Mouse (Mus musculus) heart, postnatal 0 days (tissue): Measurements from ENCODE around the gene Rorb. TPM values are rescaled to one million over a fixed set of nuclear protein-coding genes. Genes with fewer than 3 reads are reported as not detected.

Source experiments
- ATAC-seq: fragments of 200-750 bp; cut with Nextera tagmentation; 2 replicates; pipeline ENCODE4 v1.8.0; 2017; ENCODE audit warnings: low read depth, moderate number of reproducible peaks, moderate library complexity; ENCODE audit not compliant: insufficient read depth
- DNase-seq: peaks from one replicate; pipeline ENCODE4 v3.0.0-alpha.2; 2016; ENCODE audit warnings: low spot score
- H3K27ac ChIP-seq: fragments of 300-500 bp; sonication (generic); 2 replicates; pipeline ENCODE4 v1.5.1; 2014; ENCODE audit warnings: low read depth, mild to moderate bottlenecking
- H3K27me3 ChIP-seq: fragments of 300-500 bp; sonication (generic); 2 replicates; pipeline ENCODE4 v1.6.1; 2014; ENCODE audit warnings: low read length, mixed read lengths; ENCODE audit not compliant: control insufficient read depth, insufficient read depth
- H3K36me3 ChIP-seq: fragments of 300-500 bp; sonication (generic); replicated peaks from 2 replicates; pipeline ENCODE4 v1.6.1; 2014; ENCODE audit warnings: low read length, mixed read lengths; ENCODE audit not compliant: control insufficient read depth, insufficient read depth
- H3K4me1 ChIP-seq: fragments of 300-500 bp; sonication (generic); 2 replicates; pipeline ENCODE4 v1.6.1; 2014; ENCODE audit warnings: antibody characterized with exemption; ENCODE audit not compliant: control insufficient read depth, insufficient read depth
- H3K4me2 ChIP-seq: fragments of 300-500 bp; sonication (generic); 2 replicates; pipeline ENCODE4 v1.6.1; 2014; ENCODE audit warnings: low read depth, mild to moderate bottlenecking, low read length, moderate library complexity
- H3K4me3 ChIP-seq: fragments of 300-500 bp; sonication (generic); 2 replicates; pipeline ENCODE4 v1.5.1; 2014; ENCODE audit warnings: low read depth, low read length
- H3K9ac ChIP-seq: fragments of 300-500 bp; sonication (generic); replicated peaks from 2 replicates; pipeline ENCODE4 v1.6.1; 2014; ENCODE audit warnings: low read depth, low read length, mixed read lengths
- H3K9me3 ChIP-seq: fragments of 300-500 bp; sonication (generic); replicated peaks from 2 replicates; pipeline ENCODE4 v1.6.1; 2016; ENCODE audit warnings: low read length; ENCODE audit not compliant: control insufficient read depth
- CTCF ChIP-seq: IDR thresholded peaks from 2 replicates; pipeline ENCODE4 v1.5.1; 2016; ENCODE audit warnings: antibody characterized with exemption, control low read depth, low read depth
- EP300 ChIP-seq: IDR thresholded peaks from 2 replicates; pipeline ENCODE4 v1.6.1; 2016; ENCODE audit warnings: antibody characterized with exemption, low read depth
- WGBS: fragments of 180-500 bp; shearing (Covaris S2); extraction: QIAGEN DNeasy Blood & Tissue Kit; methylation state at CpG from one replicate; pipeline ENCODE4 v1.1.7; 2014; 5-methylcytosine and 5-hydroxymethylcytosine counted together
- polyA plus RNA-seq: library from polyadenylated mRNA; unstranded; fragments of >200 nt; fragmentation: Nextera tagmentation; extraction: Ambion mirVana; gene quantifications from 2 replicates; pipeline ENCODE4 v1.2.1, GENCODE M21; 2015
- total RNA-seq: library from RNA; depleted of rRNA; stranded (reverse); fragments of >200 nt; gene quantifications from 2 replicates; pipeline ENCODE4 v1.2.3, GENCODE M21; 2014; ENCODE audit warnings: low replicate concordance; rRNA removed

The Rorb gene
- 2.0 TPM in 1 of 2 replicates, not detected in the other for total RNA-seq
- polyA plus RNA-seq = 0.36 and 0.43 TPM in 2 replicates

DNA sequence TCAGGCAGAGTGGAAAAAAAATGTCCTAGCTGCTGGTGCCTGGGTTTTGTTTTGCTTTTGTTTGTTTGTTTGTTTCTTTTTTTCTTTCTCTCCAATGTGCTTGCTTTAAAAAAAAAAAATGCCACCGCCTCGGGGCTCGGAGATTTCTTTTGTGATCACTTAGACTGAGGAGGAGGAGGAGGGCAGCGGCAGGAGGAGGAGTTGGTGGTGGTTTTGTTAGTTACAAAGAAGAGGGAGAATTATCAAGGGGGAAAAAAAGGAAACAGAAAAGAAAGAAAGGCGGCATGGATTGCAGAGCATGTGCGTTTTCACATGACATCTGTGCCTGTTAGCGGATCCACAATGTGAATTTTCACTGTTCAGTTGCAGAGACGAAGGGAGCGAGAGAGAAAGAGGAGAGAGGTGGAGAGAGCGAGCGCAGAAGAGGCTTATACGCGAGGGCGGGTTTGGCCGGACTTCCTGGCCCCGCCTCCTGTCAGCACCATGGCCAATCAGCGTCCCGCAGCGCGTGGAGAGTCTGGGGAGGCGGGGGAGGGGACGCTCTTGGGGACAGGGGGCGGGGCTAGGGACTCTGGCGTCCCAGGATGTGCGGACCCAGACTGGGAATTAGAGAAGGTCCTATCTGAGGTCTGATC is at the start of gene Rorb:
Gene Rorb, minus strand, starts transcription at position 404 of the 635 bp plus-strand sequence.
- Histone ChIP-seq H3K27me3 (peaks cover 16% of the 10 kb centered on the region), H3K27ac (peak within 1 kb of the TSS; percentile 61), H3K9ac (peak within 1 kb of the TSS; percentile 40), H3K4me1 (peaks cover 8% of the 10 kb centered on the region; the same call in 1 of the 2 replicates), H3K9me3 (no peaks in the 10 kb centered on the region), H3K36me3 (no peaks in the 10 kb centered on the region), H3K4me3 (peak within 1 kb of the TSS; percentile 53), H3K4me2 (peak within 1 kb of the TSS; percentile 81)
- DNase-seq (peak; percentile 90), ATAC-seq (peak; percentile 98)
- WGBS = 0% methylated on average over 25 of the region's 25 CpGs
- TF ChIP-seq CTCF (no peak), EP300 (no peak)

DNA sequence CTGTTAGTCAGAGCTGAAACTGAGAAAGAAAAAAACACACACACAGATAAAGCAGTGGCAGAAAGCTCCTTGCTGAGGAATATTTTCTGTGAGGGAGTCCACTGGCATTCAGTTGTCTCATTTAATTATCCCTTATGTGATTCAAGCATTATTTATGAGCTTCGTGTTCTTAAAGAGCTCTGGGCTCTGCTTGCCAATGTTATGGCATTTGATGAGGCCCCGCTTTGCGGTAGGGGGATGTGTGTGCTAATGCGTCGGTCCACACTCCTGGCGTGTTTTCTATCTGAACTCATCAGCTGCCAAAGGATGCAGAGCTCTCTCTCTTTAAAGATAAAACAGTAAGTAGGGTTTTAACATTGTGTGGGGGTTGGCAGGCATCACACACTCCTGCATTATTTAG is 37.9 kb upstream of the Rorb start:
- no peak overlapping the region for H3K27ac ChIP-seq
- no peak for DNase-seq
- TF ChIP-seq EP300 = no peak
- no peak for TF ChIP-seq CTCF
- no peaks in the 10 kb centered on the region for H3K4me1 ChIP-seq
- no peak overlapping the region for H3K4me3 ChIP-seq
- H3K36me3 ChIP-seq = no peaks in the 10 kb centered on the region
- ATAC-seq = no peak
- H3K4me2 ChIP-seq = no peak overlapping the region
- no peaks in the 10 kb centered on the region for H3K27me3 ChIP-seq
- WGBS = 56% methylated on average over 6 of the region's 6 CpGs
- H3K9me3 ChIP-seq = no peaks in the 10 kb centered on the region
- no peak overlapping the region for H3K9ac ChIP-seq

DNA sequence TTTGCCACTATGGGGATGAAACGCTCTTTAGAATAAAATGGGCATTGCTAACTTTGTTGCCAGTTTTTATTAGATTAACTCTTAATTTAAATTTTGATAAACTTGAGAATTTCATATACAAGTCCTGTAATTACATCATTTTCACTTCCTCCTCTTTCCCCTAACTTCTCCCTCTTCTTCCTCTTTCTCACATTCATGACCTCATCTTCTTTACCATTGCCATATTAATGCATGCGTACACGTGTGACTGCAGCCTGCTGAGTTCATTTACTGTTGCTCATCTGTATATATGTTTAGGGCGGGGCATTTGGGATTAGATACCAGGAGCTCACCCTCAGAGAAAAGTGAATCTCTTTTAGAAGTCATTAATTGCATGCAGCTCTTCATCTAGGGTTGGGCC is 33.5 kb upstream of the Rorb start:
- TF ChIP-seq EP300 (no peak), CTCF (no peak)
- ATAC-seq = no peak
- Histone ChIP-seq H3K9me3 (no peaks in the 10 kb centered on the region), H3K27me3 (no peaks in the 10 kb centered on the region), H3K4me2 (no peak overlapping the region), H3K36me3 (no peaks in the 10 kb centered on the region), H3K4me3 (no peak overlapping the region), H3K27ac (no peak overlapping the region), H3K9ac (no peak overlapping the region), H3K4me1 (no peaks in the 10 kb centered on the region)
- 71% methylated on average over 4 of the region's 4 CpGs for WGBS
- DNase-seq = no peak

DNA sequence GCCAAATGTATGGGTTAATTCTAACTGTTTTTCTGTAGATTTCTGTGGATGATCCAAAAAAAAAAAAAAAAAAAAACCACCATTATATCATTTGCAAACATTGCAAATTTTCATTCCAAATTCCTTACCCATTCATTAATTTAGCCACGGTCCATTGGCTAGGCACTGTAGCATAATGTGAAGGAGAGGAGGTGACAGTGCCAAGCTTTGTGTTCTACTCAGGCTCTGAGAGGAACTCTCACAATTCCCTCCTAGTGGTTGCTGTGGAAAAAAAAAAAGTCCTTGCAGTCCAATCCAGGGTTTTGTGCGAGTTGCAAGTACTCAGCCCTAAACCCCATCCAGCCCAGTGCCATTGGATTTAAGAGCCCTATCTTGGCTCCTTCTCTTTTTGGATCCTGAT is 25.9 kb upstream of the Rorb start:
- H3K4me2 ChIP-seq = no peak overlapping the region
- no peak for DNase-seq
- H3K9ac ChIP-seq = no peak overlapping the region
- no peak for TF ChIP-seq EP300
- no peak for TF ChIP-seq CTCF
- H3K27ac ChIP-seq = no peak overlapping the region
- no peaks in the 10 kb centered on the region for H3K27me3 ChIP-seq
- H3K36me3 ChIP-seq = no peaks in the 10 kb centered on the region
- H3K9me3 ChIP-seq = no peaks in the 10 kb centered on the region
- WGBS = 74% methylated on average over 2 of the region's 2 CpGs
- no peak overlapping the region for H3K4me3 ChIP-seq
- H3K4me1 ChIP-seq = no peaks in the 10 kb centered on the region
- ATAC-seq = no peak

DNA sequence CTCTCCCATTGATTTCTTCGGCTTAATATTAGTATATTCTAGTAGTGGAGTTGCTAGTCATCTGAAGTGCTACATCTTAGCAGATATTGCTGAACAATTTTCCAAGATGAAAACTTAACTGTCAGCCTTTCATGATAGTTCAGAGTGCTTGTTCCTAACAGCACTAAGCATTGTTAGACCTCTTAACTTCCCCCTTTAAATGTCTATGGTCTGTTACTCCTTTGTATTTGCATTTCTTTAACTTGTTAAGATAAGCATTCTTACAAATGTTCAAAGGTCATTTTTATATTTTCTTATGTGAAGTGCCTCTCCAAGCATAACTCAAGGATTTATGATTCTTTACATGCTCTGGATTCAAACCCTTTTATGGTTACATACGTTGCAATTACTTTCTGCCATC is 24.8 kb upstream of the Rorb start:
- WGBS = 72% methylated on average over 2 of the region's 2 CpGs
- ATAC-seq (no peak), DNase-seq (no peak)
- Histone ChIP-seq H3K27me3 (no peaks in the 10 kb centered on the region), H3K4me3 (no peak overlapping the region), H3K36me3 (no peaks in the 10 kb centered on the region), H3K9me3 (no peaks in the 10 kb centered on the region), H3K9ac (no peak overlapping the region), H3K27ac (no peak overlapping the region), H3K4me1 (no peaks in the 10 kb centered on the region), H3K4me2 (no peak overlapping the region)
- TF ChIP-seq CTCF (no peak), EP300 (no peak)

GRCm38 (mm10) chr19:19122324-19122723 is 11.3 kb upstream of the Rorb start:
- H3K9ac ChIP-seq = no peak overlapping the region
- no peaks in the 10 kb centered on the region for H3K27me3 ChIP-seq
- H3K4me1 ChIP-seq = no peaks in the 10 kb centered on the region
- DNase-seq (no peak), ATAC-seq (no peak)
- no peak overlapping the region for H3K4me3 ChIP-seq
- no peak overlapping the region for H3K4me2 ChIP-seq
- peak; percentile 25; the same call in 1 of the 2 replicates for TF ChIP-seq CTCF
- TF ChIP-seq EP300 = no peak
- H3K36me3 ChIP-seq = no peaks in the 10 kb centered on the region
- H3K9me3 ChIP-seq = no peaks in the 10 kb centered on the region
- H3K27ac ChIP-seq = no peak overlapping the region
- 37% methylated on average over 2 of the region's 2 CpGs for WGBS
